Mouse (Mus musculus): ENCODE results near the gene Scg3. TPM values are rescaled to one million over a fixed set of nuclear protein-coding genes. Genes with fewer than 3 reads are reported as not detected.
"Not testable (repeated sequence)": the region's sequence is repeated elsewhere in the genome, so short reads cannot be mapped to it uniquely, and the experiment has no call there.

Gene Scg3
- polyA plus RNA-seq, 1 experiment from 2014 or later: 5.1 TPM

DNA sequence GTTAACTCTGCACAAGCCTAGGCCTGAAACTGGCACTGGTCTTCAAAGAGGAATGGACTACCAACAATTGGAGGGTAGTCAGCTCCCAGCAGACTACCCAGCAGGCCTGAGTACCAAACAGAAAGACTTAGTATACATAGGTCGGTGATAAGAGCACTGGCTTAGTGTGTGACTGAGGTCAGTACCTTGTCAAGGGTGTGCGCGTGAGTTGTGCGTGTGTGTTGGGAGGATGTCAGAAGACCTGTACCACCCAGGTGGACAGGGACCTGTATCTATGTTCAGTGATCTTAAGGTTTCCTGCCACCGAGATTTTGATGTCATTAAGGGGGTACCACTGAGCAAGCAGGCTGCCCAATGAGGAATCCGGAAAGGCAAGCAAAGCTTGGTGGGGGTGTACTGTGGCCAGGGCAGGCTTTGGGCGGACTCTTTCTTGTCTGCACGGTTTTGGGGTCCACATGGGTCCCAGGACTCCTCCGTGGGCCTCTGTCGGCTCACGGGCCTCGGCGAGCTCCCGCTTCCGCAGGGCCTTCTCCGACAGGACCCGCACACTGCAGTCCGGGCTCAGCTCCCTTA, 58.8 kb downstream of the Scg3 start:
- Histone ChIP-seq H3K27ac (replicated peaks) (peak overlapping the region; percentile 86), H3K36me3 (ENCODE audit: control insufficient read depth, insufficient read depth, low read length) (no peaks in the 10 kb centered on the region), H3K4me2 (replicated peaks; ENCODE audit: low read depth) (peak overlapping the region; percentile 86), H3K9me3 (ENCODE audit: control insufficient read depth, low read length) (no peaks in the 10 kb centered on the region), H3K4me1 (replicated peaks; ENCODE audit: control insufficient read depth, insufficient read depth) (no peaks in the 10 kb centered on the region), H3K27me3 (ENCODE audit: control insufficient read depth, insufficient read depth, low read length) (no peaks in the 10 kb centered on the region), H3K4me3 (ENCODE audit: low read depth, low read length) (peak overlapping the region; percentile 76), H3K9ac (ENCODE audit: low read length) (peak overlapping the region; percentile 92)
- ATAC-seq (ENCODE audit: low FRiP score, low TSS enrichment): peak; percentile 72
- TF ChIP-seq EP300 (optimal IDR thresholded peaks at IDR 0.05) (no peak), CTCF (IDR thresholded peaks at IDR 0.05; ENCODE audit: low read depth) (no peak)
- 16% methylated on average over 18 of the region's 18 CpGs for WGBS
- DNase-seq (ENCODE audit: low spot score): no peak

DNA sequence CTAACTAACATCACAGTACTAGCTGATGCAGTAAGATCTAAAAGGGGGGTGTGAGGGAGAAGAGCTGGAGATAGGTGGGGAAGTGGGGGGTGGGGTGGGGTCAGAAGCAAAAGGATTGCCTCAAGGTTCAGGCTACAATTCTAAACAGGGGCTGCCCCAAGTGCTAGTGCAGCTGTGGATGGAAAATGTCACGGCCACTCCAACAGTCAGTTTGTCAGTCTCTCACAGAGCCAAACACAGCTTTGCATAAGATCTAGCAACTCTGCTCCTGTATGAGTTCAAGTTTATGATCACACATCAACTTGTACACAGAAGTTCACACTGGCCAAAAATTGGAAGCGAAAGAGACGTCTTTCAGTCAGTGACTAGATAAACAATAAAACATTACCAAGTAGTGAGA, 62.4 kb downstream of the Scg3 start:
- no peak for ATAC-seq (ENCODE audit: low FRiP score, low TSS enrichment)
- no peak for TF ChIP-seq CTCF (IDR thresholded peaks at IDR 0.05; ENCODE audit: low read depth)
- no peak for TF ChIP-seq EP300 (optimal IDR thresholded peaks at IDR 0.05)
- Histone ChIP-seq H3K4me1 (replicated peaks; ENCODE audit: control insufficient read depth, insufficient read depth) (no peaks in the 10 kb centered on the region), H3K4me3 (ENCODE audit: low read depth, low read length) (no peak overlapping the region), H3K9me3 (ENCODE audit: control insufficient read depth, low read length) (no peaks in the 10 kb centered on the region), H3K4me2 (replicated peaks; ENCODE audit: low read depth) (no peak overlapping the region), H3K9ac (ENCODE audit: low read length) (no peak overlapping the region), H3K27me3 (ENCODE audit: control insufficient read depth, insufficient read depth, low read length) (no peaks in the 10 kb centered on the region), H3K27ac (replicated peaks) (no peak overlapping the region), H3K36me3 (ENCODE audit: control insufficient read depth, insufficient read depth, low read length) (no peaks in the 10 kb centered on the region)
- 61% methylated on average over 3 of the region's 3 CpGs for WGBS
- DNase-seq (ENCODE audit: low spot score): no peak

DNA sequence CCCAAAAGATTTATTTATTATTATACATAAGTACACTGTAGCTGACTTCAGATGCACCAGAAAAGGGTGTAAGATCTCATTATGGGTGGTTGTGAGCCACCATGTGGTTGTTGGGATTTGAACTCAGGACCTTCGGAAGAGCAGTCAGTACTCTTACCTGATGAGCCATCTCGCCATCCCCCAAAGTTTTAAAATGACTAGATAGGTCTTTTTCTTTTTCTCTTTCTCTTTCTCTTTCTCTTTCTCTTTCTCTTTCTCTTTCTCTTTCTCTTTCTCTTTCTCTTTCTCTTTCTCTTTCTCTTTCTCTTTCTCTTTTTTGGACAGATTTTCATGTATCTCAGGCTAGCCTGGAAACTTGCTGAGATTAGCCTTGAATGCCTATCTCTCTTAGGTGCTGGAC, 64.1 kb downstream of the Scg3 start:
- H3K9ac ChIP-seq (ENCODE audit: low read length); ATAC-seq (ENCODE audit: low FRiP score, low TSS enrichment); H3K9me3 ChIP-seq (ENCODE audit: control insufficient read depth, low read length); H3K4me2 ChIP-seq (replicated peaks; ENCODE audit: low read depth); H3K27me3 ChIP-seq (ENCODE audit: control insufficient read depth, insufficient read depth, low read length); DNase-seq (ENCODE audit: low spot score); H3K4me1 ChIP-seq (replicated peaks; ENCODE audit: control insufficient read depth, insufficient read depth); H3K27ac ChIP-seq (replicated peaks); H3K4me3 ChIP-seq (ENCODE audit: low read depth, low read length); H3K36me3 ChIP-seq (ENCODE audit: control insufficient read depth, insufficient read depth, low read length): not testable (repeated sequence)
- 97% methylated on average over 2 of the region's 2 CpGs for WGBS

DNA sequence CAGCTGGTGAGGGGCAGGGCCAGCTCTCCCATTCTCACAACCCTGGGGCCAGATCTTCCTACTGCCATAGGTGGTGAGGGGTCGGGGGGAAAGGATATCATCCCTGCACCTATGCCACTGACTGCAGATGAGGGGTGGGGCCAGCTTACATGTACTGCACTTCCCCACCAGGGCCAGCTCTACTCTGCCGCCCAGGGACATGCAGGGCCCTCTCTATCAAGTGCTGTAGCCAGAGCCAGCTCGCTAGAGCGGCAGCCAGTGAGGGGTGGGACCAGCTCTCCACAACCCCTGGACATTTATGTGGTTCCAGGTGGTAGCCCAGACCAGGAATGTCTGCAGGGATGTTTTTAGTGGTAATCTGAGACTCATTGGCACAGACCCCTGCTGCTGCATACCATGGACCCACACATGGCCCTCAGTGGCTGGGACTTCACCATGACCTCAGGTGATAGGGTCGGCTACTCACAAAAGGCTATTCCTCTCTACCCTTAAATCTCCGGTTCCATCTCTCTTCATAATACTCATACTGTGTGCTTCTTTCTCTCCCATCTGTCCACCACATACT, 64.9 kb downstream of the Scg3 start:
- no peaks in the 10 kb centered on the region for H3K27me3 ChIP-seq (ENCODE audit: control insufficient read depth, insufficient read depth, low read length)
- no peak for TF ChIP-seq EP300 (optimal IDR thresholded peaks at IDR 0.05)
- TF ChIP-seq CTCF (IDR thresholded peaks at IDR 0.05; ENCODE audit: low read depth): no peak
- H3K4me2 ChIP-seq (replicated peaks; ENCODE audit: low read depth): no peak overlapping the region
- H3K4me3 ChIP-seq (ENCODE audit: low read depth, low read length): no peak overlapping the region
- ATAC-seq (ENCODE audit: low FRiP score, low TSS enrichment) (0 out of 2 replicates have a peak, but pooled peaks have one; percentile 29), DNase-seq (ENCODE audit: low spot score) (no peak)
- 94% methylated on average over 6 of the region's 6 CpGs for WGBS
- H3K36me3 ChIP-seq (ENCODE audit: control insufficient read depth, insufficient read depth, low read length): no peaks in the 10 kb centered on the region
- no peak overlapping the region for H3K27ac ChIP-seq (replicated peaks)
- no peaks in the 10 kb centered on the region for H3K4me1 ChIP-seq (replicated peaks; ENCODE audit: control insufficient read depth, insufficient read depth)
- H3K9me3 ChIP-seq (ENCODE audit: control insufficient read depth, low read length): no peaks in the 10 kb centered on the region
- H3K9ac ChIP-seq (ENCODE audit: low read length): no peak overlapping the region

- no peak overlapping the region for H3K9ac ChIP-seq (ENCODE audit: low read length)
- H3K9me3 ChIP-seq (ENCODE audit: control insufficient read depth, low read length): no peaks in the 10 kb centered on the region
- no peak overlapping the region for H3K4me3 ChIP-seq (ENCODE audit: low read depth, low read length)
- H3K36me3 ChIP-seq (ENCODE audit: control insufficient read depth, insufficient read depth, low read length): no peaks in the 10 kb centered on the region
- H3K27ac ChIP-seq (replicated peaks): no peak overlapping the region
- TF ChIP-seq CTCF (IDR thresholded peaks at IDR 0.05; ENCODE audit: low read depth) (no peak), EP300 (optimal IDR thresholded peaks at IDR 0.05) (no peak)
- ATAC-seq (ENCODE audit: low FRiP score, low TSS enrichment): no peak
- no peak overlapping the region for H3K4me2 ChIP-seq (replicated peaks; ENCODE audit: low read depth)
- no peaks in the 10 kb centered on the region for H3K4me1 ChIP-seq (replicated peaks; ENCODE audit: control insufficient read depth, insufficient read depth)
- 61% methylated on average over 3 of the region's 3 CpGs for WGBS
- no peak for DNase-seq (ENCODE audit: low spot score)
- H3K27me3 ChIP-seq (ENCODE audit: control insufficient read depth, insufficient read depth, low read length): no peaks in the 10 kb centered on the region
These were observed 67.3 kb downstream of the Scg3 start for GRCm38 (mm10) chr9:75616560-75616959.

Data from stomach, postnatal 0 days (tissue).